Mouse (Mus musculus) midbrain, embryonic 13.5 days (tissue): ENCODE data around the gene Pakap. TPM values are rescaled to one million over a fixed set of nuclear protein-coding genes. Genes with fewer than 3 reads are reported as not detected.
A peak's percentile ranks its signal among the peaks of the same experiment; 100 is the strongest.

Experiments
- ATAC-seq: fragments of 200-750 bp; cut with Nextera tagmentation; 2 replicates; pipeline ENCODE4 v1.8.0; 2017; ENCODE audit warnings: mild to moderate bottlenecking, moderate TSS enrichment, moderate library complexity
- H3K27ac ChIP-seq: fragments of 300-500 bp; sonication (generic); 2 replicates; pipeline ENCODE4 v1.5.1; 2015; ENCODE audit warnings: inconsistent platforms, mild to moderate bottlenecking, moderate library complexity
- H3K27me3 ChIP-seq: fragments of 300-500 bp; sonication (generic); 2 replicates; pipeline ENCODE4 v1.6.1; 2015; ENCODE audit warnings: mild to moderate bottlenecking, inconsistent platforms
- H3K36me3 ChIP-seq: fragments of 300-500 bp; sonication (generic); 2 replicates; pipeline ENCODE4 v1.6.1; 2015; ENCODE audit warnings: mild to moderate bottlenecking, inconsistent platforms
- H3K4me1 ChIP-seq: fragments of 300-500 bp; sonication (generic); replicated peaks from 2 replicates; pipeline ENCODE4 v1.6.1; 2015; ENCODE audit warnings: inconsistent platforms
- H3K4me2 ChIP-seq: fragments of 300-500 bp; sonication (generic); replicated peaks from 2 replicates; pipeline ENCODE4 v1.6.1; 2015; ENCODE audit warnings: moderate library complexity, mild to moderate bottlenecking, inconsistent platforms
- H3K4me3 ChIP-seq: fragments of 300-500 bp; sonication (generic); replicated peaks from 2 replicates; pipeline ENCODE4 v1.5.1; 2015; ENCODE audit warnings: mild to moderate bottlenecking, inconsistent platforms
- H3K9ac ChIP-seq: fragments of 300-500 bp; sonication (generic); replicated peaks from 2 replicates; pipeline ENCODE4 v1.6.1; 2015; ENCODE audit warnings: mild to moderate bottlenecking, inconsistent platforms
- H3K9me3 ChIP-seq: fragments of 300-500 bp; sonication (generic); 2 replicates; pipeline ENCODE4 v1.6.1; 2016; ENCODE audit warnings: mild to moderate bottlenecking, inconsistent platforms
- WGBS: fragments of 180-500 bp; shearing (Covaris S2); methylation state at CpG from one replicate; pipeline ENCODE4 v1.1.7; 2015; 5-methylcytosine and 5-hydroxymethylcytosine counted together
- polyA plus RNA-seq: library from polyadenylated mRNA; unstranded; fragments of >200 nt; fragmentation: Nextera tagmentation; extraction: Ambion mirVana; gene quantifications from 2 replicates; pipeline ENCODE4 v1.2.1, GENCODE M21; 2015

Gene Pakap
- polyA plus RNA-seq, 1 experiment from 2014 or later, result 7.3 TPM

DNA sequence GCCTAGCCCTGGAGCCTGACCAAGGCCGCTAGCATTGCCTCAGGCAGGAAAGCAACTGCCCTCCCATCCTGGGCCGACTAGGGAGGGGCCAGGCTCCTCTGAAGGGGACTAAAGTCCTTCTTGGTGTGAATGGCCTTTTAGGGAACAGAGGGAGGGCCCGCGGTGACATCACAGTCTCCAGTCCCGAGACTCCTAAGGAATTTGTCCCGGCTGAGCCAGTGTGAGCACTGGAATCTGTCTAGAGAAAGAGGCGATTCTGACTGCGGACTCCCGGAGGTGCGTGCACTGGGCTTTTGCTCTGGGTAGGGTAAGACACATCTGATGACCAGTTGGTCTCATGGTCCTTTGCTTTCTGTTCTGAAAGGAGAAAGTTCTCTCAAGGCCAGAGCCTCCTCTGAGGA is 277.1 kb downstream of the Pakap start:
- Histone ChIP-seq H3K4me2 (peak overlapping the region; percentile 19), H3K27me3 (no peaks in the 10 kb centered on the region; the same call in 1 of the 2 replicates), H3K4me3 (peak overlapping the region; percentile 11), H3K4me1 (peaks cover 29% of the 10 kb centered on the region), H3K27ac (peak overlapping the region; percentile 27), H3K9me3 (no peaks in the 10 kb centered on the region), H3K36me3 (no peaks in the 10 kb centered on the region), H3K9ac (0 out of 2 replicates have a peak overlapping the region, but pooled peaks have one; percentile 7)
- peak; percentile 79 for ATAC-seq
- WGBS, result under 1% methylated on average over 10 of the region's 10 CpGs

DNA sequence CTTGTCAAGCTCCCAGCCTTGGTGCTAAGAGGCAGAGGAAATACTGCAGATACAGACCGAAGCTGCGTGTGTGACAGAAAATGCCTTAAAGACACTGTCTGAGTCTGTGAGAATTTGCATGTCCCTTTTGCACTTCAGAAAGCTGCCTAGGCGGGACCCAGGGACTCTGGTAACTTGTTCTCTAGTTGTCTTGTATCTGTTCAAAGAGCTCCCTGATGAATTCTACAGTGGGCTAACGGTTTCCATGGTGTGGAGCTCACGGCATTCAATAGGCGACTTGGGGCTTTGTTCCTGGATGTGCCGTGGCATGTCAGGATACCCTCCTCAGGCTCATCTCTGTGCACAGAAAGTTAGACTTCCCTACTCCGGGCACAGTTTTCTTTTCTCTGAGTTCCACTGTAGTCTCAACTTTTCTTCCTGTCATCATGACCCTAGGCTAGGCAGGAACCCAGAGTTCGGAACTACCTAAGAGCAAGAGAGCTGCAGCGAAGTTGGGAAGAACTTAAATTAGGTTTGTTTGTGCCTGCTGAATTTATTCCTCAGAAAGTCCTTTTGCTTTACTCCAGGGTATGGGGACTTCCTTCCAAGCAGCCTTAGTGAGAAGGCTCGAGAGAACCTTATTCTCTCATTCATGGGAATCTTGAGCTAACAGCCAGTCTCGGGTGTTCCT is 277.7 kb downstream of the Pakap start:
- peak overlapping the region; percentile 27 for H3K27ac ChIP-seq

DNA sequence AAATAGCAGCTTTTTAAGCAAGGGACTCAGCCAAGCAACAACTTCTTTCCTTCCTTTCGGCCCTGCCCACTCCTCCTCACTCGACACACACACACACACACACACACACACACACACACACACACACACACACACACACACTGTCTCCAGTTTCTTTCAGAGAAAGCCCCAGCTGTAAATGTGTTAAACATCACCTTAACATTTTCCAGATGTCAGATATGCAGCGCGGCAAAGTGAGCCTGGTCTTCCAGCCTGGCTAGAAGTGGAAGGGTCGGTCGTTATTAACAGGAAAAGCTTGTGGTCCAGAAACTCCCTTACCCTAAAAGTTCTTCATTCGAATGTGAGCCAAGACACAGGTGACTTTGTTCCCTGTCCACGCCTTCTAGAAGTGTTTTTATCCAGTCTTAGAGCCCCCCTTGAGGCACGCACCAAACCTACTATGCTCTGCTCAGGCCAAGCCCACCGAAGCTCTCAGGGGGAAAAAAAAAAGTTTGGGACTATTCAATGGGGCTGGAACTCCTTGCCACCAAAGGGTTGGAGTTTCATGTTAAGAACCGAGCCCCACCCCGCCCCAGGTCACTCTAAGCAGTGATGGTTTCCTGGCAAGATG is 278.5 kb downstream of the Pakap start:
- Histone ChIP-seq H3K4me1 (peaks cover 31% of the 10 kb centered on the region), H3K27ac (peak overlapping the region; percentile 30; the same call in 1 of the 2 replicates), H3K4me3 (peak overlapping the region; percentile 11; the same call in 1 of the 2 replicates), H3K4me2 (peak overlapping the region; percentile 19), H3K9ac (peak overlapping the region; percentile 25; the same call in 1 of the 2 replicates), H3K9me3 (no peaks in the 10 kb centered on the region), H3K27me3 (no peaks in the 10 kb centered on the region; the same call in 1 of the 2 replicates), H3K36me3 (no peaks in the 10 kb centered on the region)
- WGBS, result 63% methylated on average over 11 of the region's 12 CpGs
- ATAC-seq, result no peak

More for the DNA sequence above, 277.7 kb downstream of the Pakap start:
- WGBS, result 15% methylated on average over 12 of the region's 12 CpGs
- no peaks in the 10 kb centered on the region for H3K9me3 ChIP-seq
- peak overlapping the region; percentile 11 for H3K4me3 ChIP-seq
- peak; percentile 22; the same call in 1 of the 2 replicates for ATAC-seq
- H3K4me2 ChIP-seq, result peak overlapping the region; percentile 19
- H3K27me3 ChIP-seq, result no peaks in the 10 kb centered on the region; the same call in 1 of the 2 replicates
- peaks cover 29% of the 10 kb centered on the region for H3K4me1 ChIP-seq
- H3K9ac ChIP-seq, result peak overlapping the region; percentile 25
- no peaks in the 10 kb centered on the region for H3K36me3 ChIP-seq

DNA sequence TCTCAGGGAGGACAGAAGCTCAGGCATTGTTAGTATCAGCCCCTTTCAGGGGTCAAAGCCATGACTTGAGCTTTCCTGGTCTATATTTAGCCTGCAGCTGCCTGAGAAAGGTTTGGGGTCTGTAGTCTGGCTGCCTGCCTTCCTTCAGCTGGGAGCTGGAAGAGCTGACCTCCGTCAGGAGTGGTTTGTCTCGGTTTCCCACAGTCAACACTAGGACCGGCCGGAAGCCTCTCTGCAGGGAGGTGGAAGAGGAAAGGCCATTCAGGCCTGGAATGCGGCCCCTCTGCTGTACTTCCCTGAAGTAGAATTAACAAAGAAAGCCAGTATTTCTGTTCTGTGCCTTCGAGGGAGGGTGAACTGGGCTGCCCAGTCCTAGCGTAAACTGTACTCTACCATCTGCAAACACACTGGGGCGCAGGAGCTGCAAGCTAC is 279.0 kb downstream of the Pakap start:
- Histone ChIP-seq H3K9me3 (no peaks in the 10 kb centered on the region), H3K4me3 (no peak overlapping the region), H3K36me3 (no peaks in the 10 kb centered on the region), H3K9ac (no peak overlapping the region), H3K27me3 (no peaks in the 10 kb centered on the region; the same call in 1 of the 2 replicates), H3K27ac (no peak overlapping the region), H3K4me2 (0 out of 2 replicates have a peak overlapping the region, but pooled peaks have one; percentile 19), H3K4me1 (peaks cover 34% of the 10 kb centered on the region)
- peak; percentile 57; the same call in 1 of the 2 replicates for ATAC-seq
- WGBS, result 33% methylated on average over 8 of the region's 8 CpGs

DNA sequence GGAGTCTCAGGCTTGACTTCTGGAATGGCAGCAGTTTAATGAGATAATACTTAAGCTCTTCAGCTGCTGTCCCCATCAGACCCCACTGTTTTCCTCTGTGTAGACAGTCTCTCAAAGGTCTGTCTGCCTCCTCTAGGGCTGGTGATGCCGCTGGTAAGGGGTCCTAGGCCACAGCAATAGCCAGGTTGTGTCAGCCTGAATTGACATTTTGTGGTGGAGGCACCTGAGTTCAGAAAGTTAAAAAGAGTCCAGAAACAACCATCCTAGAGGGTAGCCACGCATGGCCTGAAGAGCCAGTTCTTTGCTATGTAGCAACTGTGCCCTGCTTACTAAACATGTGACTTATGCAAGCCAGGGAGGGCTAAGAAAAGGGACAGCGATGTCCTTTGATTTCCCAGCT is 279.7 kb downstream of the Pakap start:
- Histone ChIP-seq H3K27me3 (no peaks in the 10 kb centered on the region; the same call in 1 of the 2 replicates), H3K36me3 (no peaks in the 10 kb centered on the region), H3K9ac (no peak overlapping the region), H3K9me3 (no peaks in the 10 kb centered on the region), H3K4me3 (no peak overlapping the region), H3K4me2 (peak overlapping the region; percentile 11; the same call in 1 of the 2 replicates), H3K27ac (no peak overlapping the region), H3K4me1 (peaks cover 34% of the 10 kb centered on the region)
- 93% methylated on average over 3 of the region's 3 CpGs for WGBS
- ATAC-seq, result no peak

GRCm38 (mm10) chr4:57849465-57849864 is 281.5 kb downstream of the Pakap start:
- H3K4me2 ChIP-seq, result no peak overlapping the region
- H3K4me3 ChIP-seq, result no peak overlapping the region
- WGBS, result 86% methylated on average over 6 of the region's 6 CpGs
- no peaks in the 10 kb centered on the region for H3K9me3 ChIP-seq
- no peak overlapping the region for H3K27ac ChIP-seq
- H3K36me3 ChIP-seq, result no peaks in the 10 kb centered on the region
- ATAC-seq, result no peak
- peaks cover 32% of the 10 kb centered on the region for H3K4me1 ChIP-seq
- H3K9ac ChIP-seq, result no peak overlapping the region
- no peaks in the 10 kb centered on the region for H3K27me3 ChIP-seq

GRCm38 (mm10) chr4:57851731-57852130 is 283.8 kb downstream of the Pakap start:
- peaks cover 21% of the 10 kb centered on the region for H3K36me3 ChIP-seq
- H3K4me2 ChIP-seq, result no peak overlapping the region
- no peak overlapping the region for H3K4me3 ChIP-seq
- peaks cover 15% of the 10 kb centered on the region for H3K4me1 ChIP-seq
- H3K9ac ChIP-seq, result no peak overlapping the region
- 90% methylated on average over 1 of the region's 1 CpGs for WGBS
- no peaks in the 10 kb centered on the region for H3K27me3 ChIP-seq
- no peak overlapping the region for H3K27ac ChIP-seq
- H3K9me3 ChIP-seq, result no peaks in the 10 kb centered on the region
- no peak for ATAC-seq

- peaks cover 7% of the 10 kb centered on the region; the same call in 1 of the 2 replicates for H3K4me1 ChIP-seq
- no peak overlapping the region for H3K4me3 ChIP-seq
- H3K27me3 ChIP-seq, result no peaks in the 10 kb centered on the region
- WGBS, result 20% methylated on average over 9 of the region's 9 CpGs
- no peak overlapping the region for H3K4me2 ChIP-seq
- H3K9ac ChIP-seq, result no peak overlapping the region
- peaks cover 25% of the 10 kb centered on the region for H3K36me3 ChIP-seq
- no peaks in the 10 kb centered on the region for H3K9me3 ChIP-seq
- no peak overlapping the region for H3K27ac ChIP-seq
- ATAC-seq, result no peak
Measured at GRCm38 (mm10) chr4:57852461-57853040, 284.6 kb downstream of the Pakap start.

- Histone ChIP-seq H3K4me2 (no peak overlapping the region), H3K27me3 (no peaks in the 10 kb centered on the region), H3K36me3 (peaks cover 25% of the 10 kb centered on the region), H3K9me3 (no peaks in the 10 kb centered on the region), H3K4me3 (no peak overlapping the region), H3K9ac (no peak overlapping the region), H3K27ac (no peak overlapping the region), H3K4me1 (0 out of 2 replicates have a peak, but pooled peaks cover 6% of the 10 kb centered on the region)
- ATAC-seq, result no peak
- 84% methylated on average over 6 of the region's 6 CpGs for WGBS
Measured at GRCm38 (mm10) chr4:57854181-57854580, 286.2 kb downstream of the Pakap start.

- H3K36me3 ChIP-seq, result peaks cover 25% of the 10 kb centered on the region
- H3K9me3 ChIP-seq, result no peaks in the 10 kb centered on the region
- no peak for ATAC-seq
- H3K27ac ChIP-seq, result no peak overlapping the region
- H3K4me2 ChIP-seq, result no peak overlapping the region
- H3K9ac ChIP-seq, result no peak overlapping the region
- no peaks in the 10 kb centered on the region for H3K27me3 ChIP-seq
- H3K4me3 ChIP-seq, result no peak overlapping the region
- H3K4me1 ChIP-seq, result 0 out of 2 replicates have a peak, but pooled peaks cover 6% of the 10 kb centered on the region
- WGBS, result 92% methylated on average over 18 of the region's 18 CpGs
Measured at GRCm38 (mm10) chr4:57855281-57855941, 287.4 kb downstream of the Pakap start.

DNA sequence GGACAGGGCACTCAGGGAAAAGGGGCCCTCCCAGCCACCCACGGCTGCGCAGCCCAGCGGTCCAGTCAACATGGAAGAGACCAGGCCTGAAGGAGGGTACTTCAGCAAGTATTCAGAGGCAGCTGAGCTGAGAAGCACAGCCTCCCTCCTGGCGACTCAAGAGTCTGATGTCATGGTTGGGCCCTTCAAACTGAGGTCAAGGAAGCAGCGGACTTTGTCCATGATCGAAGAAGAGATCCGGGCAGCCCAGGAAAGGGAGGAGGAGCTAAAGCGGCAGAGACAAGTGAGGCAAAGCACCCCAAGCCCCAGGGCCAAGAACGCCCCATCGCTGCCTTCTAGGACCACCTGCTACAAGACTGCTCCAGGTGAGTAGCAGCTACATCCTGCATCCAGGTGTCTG is 288.7 kb downstream of the Pakap start:
- Histone ChIP-seq H3K4me2 (no peak overlapping the region), H3K4me1 (0 out of 2 replicates have a peak, but pooled peaks cover 1% of the 10 kb centered on the region), H3K27ac (no peak overlapping the region), H3K9ac (no peak overlapping the region), H3K27me3 (no peaks in the 10 kb centered on the region), H3K9me3 (no peaks in the 10 kb centered on the region), H3K4me3 (no peak overlapping the region), H3K36me3 (peaks cover 25% of the 10 kb centered on the region)
- no peak for ATAC-seq
- WGBS, result 91% methylated on average over 10 of the region's 10 CpGs
